Mouse (Mus musculus) cerebellum, adult 2 months (tissue): ENCODE measurements around the gene Acox1. TPM values are rescaled to one million over a fixed set of nuclear protein-coding genes. Genes with fewer than 3 reads are reported as not detected.

Experiments
- DNase-seq, 2 experiments: peaks; one replicate each; pipeline ENCODE4 v3.0.0; 2021
- H3K27ac ChIP-seq: fragments of 200-500 bp; 2 replicates; pipeline ENCODE4 v1.5.1; 2012; ENCODE audit warnings: low read length, control low read depth, inconsistent platforms; ENCODE audit not compliant: insufficient read depth
- H3K27me3 ChIP-seq: fragments of 200-500 bp; 2 replicates; pipeline ENCODE4 v1.6.1; 2012; ENCODE audit warnings: inconsistent platforms, mild to moderate bottlenecking, low read length, moderate library complexity; ENCODE audit not compliant: control insufficient read depth, insufficient read depth
- H3K4me1 ChIP-seq: fragments of 200-500 bp; 2 replicates; pipeline ENCODE4 v1.6.1; 2011; ENCODE audit warnings: low read length; ENCODE audit not compliant: control insufficient read depth, insufficient read depth
- H3K4me3 ChIP-seq: fragments of 200-500 bp; replicated peaks from 2 replicates; pipeline ENCODE3; 2011; ENCODE audit warnings: mild to moderate bottlenecking, low read depth, low read length, control low read depth; ENCODE audit not compliant: insufficient read depth
- CTCF ChIP-seq: fragments of 200-500 bp; IDR thresholded peaks from 2 replicates; pipeline ENCODE4 v1.5.1; 2011; ENCODE audit warnings: low read depth, mild to moderate bottlenecking, control low read depth, low read length, moderate library complexity, borderline replicate concordance; ENCODE audit not compliant: insufficient read depth
- POLR2A ChIP-seq: fragments of 200-500 bp; IDR thresholded peaks from 2 replicates; pipeline ENCODE4 v1.6.1; 2011; ENCODE audit warnings: low read length, control low read depth, borderline replicate concordance; ENCODE audit not compliant: insufficient read depth
- WGBS: fragments of 180-500 bp; shearing (Covaris S2); methylation state at CpG from one replicate; pipeline ENCODE4 v1.1.7; 2018; 5-methylcytosine and 5-hydroxymethylcytosine counted together
- polyA plus RNA-seq: library from polyadenylated mRNA; depleted of rRNA; stranded (reverse); fragments of >200 nt; gene quantifications from 2 replicates; pipeline ENCODE4 v1.2.3, GENCODE M21; 2012; rRNA removed

Acox1 gene
- 107 and 115 TPM in 2 replicates for polyA plus RNA-seq

DNA sequence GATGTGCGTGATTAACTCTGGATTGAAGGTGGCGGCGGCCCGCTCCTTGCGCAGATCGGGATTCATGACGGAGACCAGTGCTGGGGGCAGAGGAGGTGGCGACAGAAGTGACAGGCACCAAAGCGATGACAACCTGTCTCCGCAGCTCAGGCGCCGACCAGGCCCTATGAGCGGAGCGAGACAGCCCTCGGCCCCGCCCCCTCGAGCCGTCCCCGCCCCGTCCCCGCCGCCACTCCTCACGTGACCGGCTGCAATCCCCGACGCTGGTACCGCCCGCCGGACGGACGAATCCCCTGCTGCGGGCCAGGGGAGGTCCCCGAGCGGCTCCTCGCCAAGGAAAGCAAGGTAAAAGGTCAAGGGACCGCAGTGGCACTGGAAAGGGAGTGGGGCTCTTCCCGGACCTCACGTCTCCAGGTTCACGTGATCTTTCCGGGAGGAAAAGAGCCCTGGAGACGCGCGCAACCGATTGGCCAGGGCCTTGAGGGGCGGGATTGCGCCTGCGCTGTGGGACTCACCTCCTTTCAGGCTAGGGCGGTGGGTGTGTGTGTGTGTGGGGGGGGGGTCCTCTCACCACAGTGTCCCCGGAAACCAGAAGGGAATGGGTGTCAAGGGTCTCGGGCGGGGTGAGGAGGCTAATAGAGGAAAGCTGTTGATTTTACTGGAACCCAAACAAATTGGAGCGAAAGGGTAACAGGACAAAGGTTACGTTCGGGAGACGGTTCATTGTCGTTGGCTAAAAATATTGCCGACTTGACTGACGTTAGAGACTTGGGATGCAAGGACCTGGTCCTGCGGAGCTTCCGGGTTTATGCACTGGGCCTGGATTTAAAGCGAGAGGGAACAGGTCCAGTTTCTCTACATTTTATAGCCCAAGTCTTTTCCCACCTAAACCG, at the start of gene Acox1, which contains the start of gene Ten1:
Gene Acox1, minus strand, starts transcription at position 407 of the 893 bp plus-strand sequence.
Gene Ten1, plus strand, starts transcription at position 217 of the 893 bp plus-strand sequence.
- Histone ChIP-seq H3K4me3 (peak within 1 kb of the TSS; percentile 83), H3K4me1 (no peaks in the 10 kb centered on the region; the same call in 1 of the 2 replicates), H3K27me3 (no peaks in the 10 kb centered on the region), H3K27ac (peak within 1 kb of the TSS; percentile 95)
- peak; percentile 96 to 99 for DNase-seq
- TF ChIP-seq POLR2A, result peak; percentile 84
- TF ChIP-seq CTCF, result no peak
- WGBS, result under 1% methylated on average over 62 of the region's 62 CpGs

- TF ChIP-seq POLR2A (no peak), CTCF (no peak)
- no peak for DNase-seq
- no peaks in the 10 kb centered on the region for H3K4me1 ChIP-seq
- no peaks in the 10 kb centered on the region for H3K27me3 ChIP-seq
- WGBS, result 80% methylated on average over 14 of the region's 14 CpGs
- H3K27ac ChIP-seq, result no peak overlapping the region
- no peak overlapping the region for H3K4me3 ChIP-seq
These were observed 48.8 kb upstream of the Acox1 start for GRCm38 (mm10) chr11:116247502-116248222.

- WGBS, result 63% methylated on average over 6 of the region's 6 CpGs
- no peak for DNase-seq
- TF ChIP-seq POLR2A, result no peak
- TF ChIP-seq CTCF, result no peak
- Histone ChIP-seq H3K27ac (no peak overlapping the region), H3K4me3 (no peak overlapping the region), H3K4me1 (no peaks in the 10 kb centered on the region), H3K27me3 (no peaks in the 10 kb centered on the region)
These were observed 46.8 kb upstream of the Acox1 start for GRCm38 (mm10) chr11:116245616-116246015.

GRCm38 (mm10) chr11:116244580-116244979, 45.7 kb upstream of the Acox1 start:
- Histone ChIP-seq H3K27me3 (no peaks in the 10 kb centered on the region), H3K4me1 (no peaks in the 10 kb centered on the region), H3K27ac (no peak overlapping the region), H3K4me3 (no peak overlapping the region)
- DNase-seq, result no peak
- TF ChIP-seq POLR2A (no peak), CTCF (no peak)
- WGBS, result 79% methylated on average over 8 of the region's 8 CpGs

DNA sequence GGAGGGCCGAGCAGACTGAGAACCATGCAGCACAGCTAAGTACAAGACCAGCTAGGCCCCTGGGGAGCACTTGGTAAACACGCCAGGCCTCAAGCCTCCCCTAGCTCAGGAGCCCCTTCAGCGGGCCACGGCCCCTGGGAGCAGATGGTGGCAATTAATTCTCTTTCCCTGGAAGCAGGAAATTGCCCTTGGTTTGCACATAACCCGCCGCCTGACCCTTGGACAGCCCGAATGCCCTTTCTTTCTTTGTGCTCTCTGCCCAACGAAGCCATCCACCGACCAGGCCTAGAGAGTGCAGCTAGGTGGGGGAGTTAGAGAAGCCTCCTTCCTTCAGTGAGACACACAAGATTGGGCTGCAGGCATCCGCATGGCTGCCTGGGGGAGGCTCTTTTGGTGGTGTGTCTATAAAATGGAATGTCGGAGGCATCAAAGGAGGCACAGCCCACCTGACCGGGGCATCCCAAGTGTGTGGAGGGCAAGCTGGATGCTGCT, 42.9 kb upstream of the Acox1 start:
- H3K4me3 ChIP-seq, result no peak overlapping the region
- 46% methylated on average over 12 of the region's 12 CpGs for WGBS
- H3K27ac ChIP-seq, result no peak overlapping the region
- DNase-seq, result no peak
- TF ChIP-seq POLR2A (no peak), CTCF (no peak)
- no peaks in the 10 kb centered on the region for H3K4me1 ChIP-seq
- no peaks in the 10 kb centered on the region for H3K27me3 ChIP-seq

DNA sequence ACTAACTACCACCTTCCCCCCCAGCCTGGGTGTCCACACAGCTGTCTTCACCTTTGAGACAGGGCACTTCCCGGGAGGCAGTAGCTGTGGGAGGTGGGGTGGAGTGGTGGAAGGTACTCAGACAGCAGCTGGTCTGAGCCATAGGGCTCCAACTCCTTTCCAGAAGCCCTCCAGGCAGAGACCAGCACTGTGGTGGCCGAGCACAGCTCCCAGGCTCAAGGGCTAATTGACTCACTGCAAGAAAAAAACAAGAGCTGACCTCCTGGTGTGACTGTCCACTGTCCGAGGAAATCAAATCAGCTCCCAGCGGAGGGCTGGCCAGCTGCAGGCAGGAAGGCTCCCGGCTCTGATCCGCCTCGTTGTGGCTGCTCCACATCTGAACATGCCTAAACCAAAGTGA, 41.0 kb upstream of the Acox1 start:
- H3K27me3 ChIP-seq, result no peaks in the 10 kb centered on the region
- TF ChIP-seq POLR2A (no peak), CTCF (no peak)
- no peak for DNase-seq
- no peaks in the 10 kb centered on the region for H3K4me1 ChIP-seq
- no peak overlapping the region for H3K4me3 ChIP-seq
- 32% methylated on average over 7 of the region's 7 CpGs for WGBS
- H3K27ac ChIP-seq, result no peak overlapping the region

- DNase-seq, result no peak
- no peak for TF ChIP-seq CTCF
- no peak for TF ChIP-seq POLR2A
- WGBS, result 18% methylated on average over 31 of the region's 31 CpGs
- no peaks in the 10 kb centered on the region for H3K27me3 ChIP-seq
- H3K4me3 ChIP-seq, result no peak within 1 kb of the TSS
- no peaks in the 10 kb centered on the region for H3K4me1 ChIP-seq
- H3K27ac ChIP-seq, result no peak within 1 kb of the TSS
These were observed 39.0 kb upstream of the Acox1 start, which contains the start of gene Evpl for GRCm38 (mm10) chr11:116237742-116238395. Evpl (minus strand) TSS chr11:116238077.
